Mouse (Mus musculus): ENCODE measurements at regions not wholly inside any gene's neighbourhood (a gene's known extent, or its start where the extent isn't known, plus 50 kb on each side); places are given as distances from the start of the nearest gene placed in this dataset.

GRCm38 (mm10) chr12:51058569-51058968, 289.3 kb upstream of the G2e3 start:
- H3K27me3 ChIP-seq (replicated peaks; ENCODE audit: control insufficient read depth, insufficient read depth, low read length) = no peaks in the 10 kb centered on the region
- H3K9me3 ChIP-seq (replicated peaks; ENCODE audit: control insufficient read depth, low read length) = no peaks in the 10 kb centered on the region
- no peak for ATAC-seq
- H3K36me3 ChIP-seq (ENCODE audit: control insufficient read depth, insufficient read depth, low read length) = no peaks in the 10 kb centered on the region
- WGBS = 32% methylated on average over 12 of the region's 12 CpGs
- H3K27ac ChIP-seq (ENCODE audit: low read depth, low read length) = no peak overlapping the region
- no peak overlapping the region for H3K9ac ChIP-seq (ENCODE audit: low read length)
- H3K4me2 ChIP-seq (ENCODE audit: low read length) = peak overlapping the region; percentile 8; the same call in 1 of the 2 replicates
- H3K4me3 ChIP-seq (ENCODE audit: low read depth, low read length) = no peak overlapping the region
- peak; percentile 16 for DNase-seq (ENCODE audit: low spot score)
- H3K4me1 ChIP-seq (ENCODE audit: control insufficient read depth, insufficient read depth, low read length) = peaks cover 5% of the 10 kb centered on the region; the same call in 1 of the 2 replicates

- DNase-seq (ENCODE audit: low spot score) (no peak), ATAC-seq (no peak)
- no peaks in the 10 kb centered on the region for H3K9me3 ChIP-seq (replicated peaks; ENCODE audit: control insufficient read depth, low read length)
- H3K36me3 ChIP-seq (ENCODE audit: control insufficient read depth, insufficient read depth, low read length) = no peaks in the 10 kb centered on the region
- no peaks in the 10 kb centered on the region for H3K27me3 ChIP-seq (replicated peaks; ENCODE audit: control insufficient read depth, insufficient read depth, low read length)
- WGBS = 75% methylated on average over 10 of the region's 10 CpGs
- H3K9ac ChIP-seq (ENCODE audit: low read length) = no peak overlapping the region
- no peak overlapping the region; the same call in 1 of the 2 replicates for H3K4me2 ChIP-seq (ENCODE audit: low read length)
- no peak overlapping the region for H3K4me3 ChIP-seq (ENCODE audit: low read depth, low read length)
- H3K4me1 ChIP-seq (ENCODE audit: control insufficient read depth, insufficient read depth, low read length) = peaks cover 5% of the 10 kb centered on the region; the same call in 1 of the 2 replicates
- H3K27ac ChIP-seq (ENCODE audit: low read depth, low read length) = no peak overlapping the region
Measured at GRCm38 (mm10) chr12:51058104-51058503, 289.8 kb upstream of the G2e3 start.

GRCm38 (mm10) chr12:51047116-51047515, 300.7 kb upstream of the G2e3 start:
- H3K4me3 ChIP-seq (ENCODE audit: low read depth, low read length) = no peak overlapping the region
- ATAC-seq = no peak
- peaks cover 6% of the 10 kb centered on the region; the same call in 1 of the 2 replicates for H3K4me1 ChIP-seq (ENCODE audit: control insufficient read depth, insufficient read depth, low read length)
- H3K27ac ChIP-seq (ENCODE audit: low read depth, low read length) = no peak overlapping the region
- no peaks in the 10 kb centered on the region for H3K9me3 ChIP-seq (replicated peaks; ENCODE audit: control insufficient read depth, low read length)
- H3K36me3 ChIP-seq (ENCODE audit: control insufficient read depth, insufficient read depth, low read length) = no peaks in the 10 kb centered on the region
- H3K9ac ChIP-seq (ENCODE audit: low read length) = no peak overlapping the region
- WGBS = 63% methylated on average over 7 of the region's 7 CpGs
- no peak overlapping the region for H3K4me2 ChIP-seq (ENCODE audit: low read length)
- no peak for DNase-seq (ENCODE audit: low spot score)
- H3K27me3 ChIP-seq (replicated peaks; ENCODE audit: control insufficient read depth, insufficient read depth, low read length) = no peaks in the 10 kb centered on the region

GRCm38 (mm10) chr12:51045437-51045836, 302.4 kb upstream of the G2e3 start:
- DNase-seq (ENCODE audit: low spot score) = peak; percentile 49
- H3K4me3 ChIP-seq (ENCODE audit: low read depth, low read length) = no peak overlapping the region
- no peaks in the 10 kb centered on the region for H3K9me3 ChIP-seq (replicated peaks; ENCODE audit: control insufficient read depth, low read length)
- H3K4me2 ChIP-seq (ENCODE audit: low read length) = no peak overlapping the region
- no peaks in the 10 kb centered on the region for H3K36me3 ChIP-seq (ENCODE audit: control insufficient read depth, insufficient read depth, low read length)
- no peak overlapping the region for H3K27ac ChIP-seq (ENCODE audit: low read depth, low read length)
- no peak overlapping the region for H3K9ac ChIP-seq (ENCODE audit: low read length)
- 32% methylated on average over 9 of the region's 9 CpGs for WGBS
- peaks cover 6% of the 10 kb centered on the region; the same call in 1 of the 2 replicates for H3K4me1 ChIP-seq (ENCODE audit: control insufficient read depth, insufficient read depth, low read length)
- peak; percentile 77 for ATAC-seq
- no peaks in the 10 kb centered on the region for H3K27me3 ChIP-seq (replicated peaks; ENCODE audit: control insufficient read depth, insufficient read depth, low read length)

- DNase-seq (ENCODE audit: low spot score) (no peak), ATAC-seq (no peak)
- no peaks in the 10 kb centered on the region for H3K27me3 ChIP-seq (replicated peaks; ENCODE audit: control insufficient read depth, insufficient read depth, low read length)
- H3K9ac ChIP-seq (ENCODE audit: low read length) = no peak overlapping the region
- no peak overlapping the region for H3K4me2 ChIP-seq (ENCODE audit: low read length)
- no peaks in the 10 kb centered on the region for H3K36me3 ChIP-seq (ENCODE audit: control insufficient read depth, insufficient read depth, low read length)
- no peak overlapping the region for H3K27ac ChIP-seq (ENCODE audit: low read depth, low read length)
- H3K4me1 ChIP-seq (ENCODE audit: control insufficient read depth, insufficient read depth, low read length) = peaks cover 6% of the 10 kb centered on the region; the same call in 1 of the 2 replicates
- no peak overlapping the region for H3K4me3 ChIP-seq (ENCODE audit: low read depth, low read length)
- H3K9me3 ChIP-seq (replicated peaks; ENCODE audit: control insufficient read depth, low read length) = no peaks in the 10 kb centered on the region
- 34% methylated on average over 1 of the region's 1 CpGs for WGBS
Measured at GRCm38 (mm10) chr12:51045020-51045419, 302.8 kb upstream of the G2e3 start.

GRCm38 (mm10) chr12:51032193-51032592, 315.7 kb upstream of the G2e3 start:
- ATAC-seq = no peak
- no peak for DNase-seq (ENCODE audit: low spot score)

DNA sequence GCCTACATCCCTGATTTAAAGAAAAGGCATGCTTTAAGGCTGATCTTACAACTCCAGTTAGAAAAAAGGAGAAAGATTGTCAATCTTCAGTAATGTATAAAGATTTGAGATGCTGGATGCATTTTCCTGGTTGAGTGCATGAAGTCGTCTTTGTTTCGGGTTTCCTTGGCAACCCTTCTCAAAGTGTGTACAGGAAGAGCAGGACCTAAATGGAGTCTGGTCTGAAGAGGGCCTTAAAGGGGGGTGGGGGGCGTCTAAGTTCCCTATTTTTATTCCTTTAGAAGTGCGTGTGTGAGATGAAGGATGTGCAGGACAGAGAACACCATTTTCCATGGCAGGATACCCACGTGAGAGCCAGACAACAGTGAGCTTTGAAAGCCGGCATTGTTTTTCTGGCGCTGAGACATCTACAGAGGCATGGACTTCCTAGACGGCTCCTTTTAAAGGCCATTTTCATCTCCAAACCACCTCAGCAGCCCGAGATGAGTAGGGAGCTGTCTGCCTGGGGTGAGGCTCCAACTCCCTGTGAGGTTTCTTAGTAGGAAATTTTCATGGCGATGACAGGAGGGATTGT, 319.2 kb upstream of the G2e3 start:
- Histone ChIP-seq H3K9me3 (replicated peaks; ENCODE audit: control insufficient read depth, low read length) (no peaks in the 10 kb centered on the region), H3K27me3 (replicated peaks; ENCODE audit: control insufficient read depth, insufficient read depth, low read length) (no peaks in the 10 kb centered on the region), H3K4me3 (ENCODE audit: low read depth, low read length) (no peak overlapping the region), H3K4me2 (ENCODE audit: low read length) (peak overlapping the region; percentile 26), H3K9ac (ENCODE audit: low read length) (no peak overlapping the region), H3K4me1 (ENCODE audit: control insufficient read depth, insufficient read depth, low read length) (peaks cover 8% of the 10 kb centered on the region), H3K27ac (ENCODE audit: low read depth, low read length) (peak overlapping the region; percentile 33), H3K36me3 (ENCODE audit: control insufficient read depth, insufficient read depth, low read length) (no peaks in the 10 kb centered on the region)
- WGBS = 24% methylated on average over 10 of the region's 10 CpGs
- DNase-seq (ENCODE audit: low spot score) (peak; percentile 65), ATAC-seq (peak; percentile 67)

More at GRCm38 (mm10) chr12:51032193-51032592, 315.7 kb upstream of the G2e3 start:
- Histone ChIP-seq H3K4me3 (ENCODE audit: low read depth, low read length) (no peak overlapping the region), H3K9ac (ENCODE audit: low read length) (no peak overlapping the region), H3K27ac (ENCODE audit: low read depth, low read length) (no peak overlapping the region), H3K27me3 (replicated peaks; ENCODE audit: control insufficient read depth, insufficient read depth, low read length) (no peaks in the 10 kb centered on the region), H3K4me1 (ENCODE audit: control insufficient read depth, insufficient read depth, low read length) (peaks cover 8% of the 10 kb centered on the region), H3K4me2 (ENCODE audit: low read length) (no peak overlapping the region), H3K9me3 (replicated peaks; ENCODE audit: control insufficient read depth, low read length) (no peaks in the 10 kb centered on the region), H3K36me3 (ENCODE audit: control insufficient read depth, insufficient read depth, low read length) (no peaks in the 10 kb centered on the region)
- 10% methylated on average over 2 of the region's 2 CpGs for WGBS

GRCm38 (mm10) chr12:51026046-51026445, 321.8 kb upstream of the G2e3 start:
- no peak for ATAC-seq
- H3K9me3 ChIP-seq (replicated peaks; ENCODE audit: control insufficient read depth, low read length) = no peaks in the 10 kb centered on the region
- no peak overlapping the region for H3K9ac ChIP-seq (ENCODE audit: low read length)
- H3K4me2 ChIP-seq (ENCODE audit: low read length) = no peak overlapping the region
- no peak overlapping the region for H3K27ac ChIP-seq (ENCODE audit: low read depth, low read length)
- no peak for DNase-seq (ENCODE audit: low spot score)
- H3K36me3 ChIP-seq (ENCODE audit: control insufficient read depth, insufficient read depth, low read length) = no peaks in the 10 kb centered on the region
- 79% methylated on average over 5 of the region's 5 CpGs for WGBS
- H3K27me3 ChIP-seq (replicated peaks; ENCODE audit: control insufficient read depth, insufficient read depth, low read length) = no peaks in the 10 kb centered on the region
- no peak overlapping the region for H3K4me3 ChIP-seq (ENCODE audit: low read depth, low read length)
- peaks cover 8% of the 10 kb centered on the region for H3K4me1 ChIP-seq (ENCODE audit: control insufficient read depth, insufficient read depth, low read length)

- Histone ChIP-seq H3K27me3 (replicated peaks; ENCODE audit: control insufficient read depth, insufficient read depth, low read length) (no peaks in the 10 kb centered on the region), H3K4me3 (ENCODE audit: low read depth, low read length) (no peak overlapping the region), H3K4me1 (ENCODE audit: control insufficient read depth, insufficient read depth, low read length) (peaks cover 8% of the 10 kb centered on the region), H3K9me3 (replicated peaks; ENCODE audit: control insufficient read depth, low read length) (no peaks in the 10 kb centered on the region), H3K36me3 (ENCODE audit: control insufficient read depth, insufficient read depth, low read length) (no peaks in the 10 kb centered on the region), H3K9ac (ENCODE audit: low read length) (no peak overlapping the region), H3K27ac (ENCODE audit: low read depth, low read length) (no peak overlapping the region), H3K4me2 (ENCODE audit: low read length) (no peak overlapping the region)
- no peak for ATAC-seq
- DNase-seq (ENCODE audit: low spot score) = no peak
- WGBS = 76% methylated on average over 3 of the region's 3 CpGs
Measured at GRCm38 (mm10) chr12:51025531-51025930, 322.3 kb upstream of the G2e3 start.
